Mouse (Mus musculus) heart, postnatal 10 days (tissue): Measurements from ENCODE around the gene Grin2d. TPM values are rescaled to one million over a fixed set of nuclear protein-coding genes. Genes with fewer than 3 reads are reported as not detected.
"Not testable (repeated sequence)": the region's sequence is repeated elsewhere in the genome, so short reads cannot be mapped to it uniquely, and the experiment has no call there.

Source experiments
- DNase-seq, 2 experiments: peaks; one replicate each; pipeline ENCODE4 v3.0.0; 2021
- intact Hi-C: fragments of 180-260 bp; cut with DNase I; formaldehyde crosslinking; loops from one replicate; pipeline ENCODE4 v1.15.1; 2025
- total RNA-seq, 2 experiments: library from RNA; stranded (reverse); gene quantifications; 2 replicates each; pipeline ENCODE4 v1.2.3; 2021

The Grin2d gene
- total RNA-seq, 2 experiments from 2014 or later: 0.55 to 0.77 TPM

DNA sequence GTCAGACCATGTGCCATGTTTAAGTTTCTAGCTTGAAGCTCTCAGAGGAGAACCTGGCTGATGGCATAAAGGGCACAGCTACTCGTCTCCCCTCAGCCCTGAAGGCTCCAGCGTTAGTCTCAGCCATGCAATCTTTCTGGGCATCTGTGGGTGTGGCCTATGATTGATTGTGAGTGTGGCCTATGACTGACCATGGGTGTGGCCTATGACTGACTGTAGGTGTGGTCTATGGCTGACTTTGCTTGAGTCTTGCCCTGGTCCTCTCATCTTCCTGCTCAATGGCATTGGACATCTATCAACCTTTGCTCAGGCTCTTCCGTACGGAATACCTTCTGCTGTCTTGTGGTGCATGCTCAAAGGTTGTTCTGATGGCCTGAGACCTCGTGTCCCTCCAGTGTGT, 23.4 kb upstream of the Grin2d start:
- intact Hi-C loops: no loop called here
- no peak for DNase-seq

DNA sequence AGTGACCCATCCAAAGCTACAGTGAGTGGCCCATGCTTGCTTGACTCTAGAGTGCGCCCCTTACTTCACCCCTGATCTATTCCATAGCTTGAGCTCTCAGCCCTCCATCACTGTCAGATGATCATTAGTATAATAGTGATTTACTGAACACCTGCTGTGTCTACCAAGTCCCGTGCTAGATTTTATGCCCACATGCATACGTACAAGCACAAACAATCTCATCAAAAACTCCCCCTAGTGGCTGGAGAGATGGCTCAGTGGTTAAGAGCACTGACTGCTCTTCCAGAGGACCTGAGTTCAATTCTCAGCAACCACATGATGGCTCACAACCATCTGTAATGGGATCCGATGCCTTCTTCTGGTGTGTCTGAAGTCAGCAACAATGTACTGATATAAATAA, 19.9 kb upstream of the Grin2d start:
- intact Hi-C loops: not testable (repeated sequence)
- DNase-seq: peak in 1 of 2 experiments; percentile 20

DNA sequence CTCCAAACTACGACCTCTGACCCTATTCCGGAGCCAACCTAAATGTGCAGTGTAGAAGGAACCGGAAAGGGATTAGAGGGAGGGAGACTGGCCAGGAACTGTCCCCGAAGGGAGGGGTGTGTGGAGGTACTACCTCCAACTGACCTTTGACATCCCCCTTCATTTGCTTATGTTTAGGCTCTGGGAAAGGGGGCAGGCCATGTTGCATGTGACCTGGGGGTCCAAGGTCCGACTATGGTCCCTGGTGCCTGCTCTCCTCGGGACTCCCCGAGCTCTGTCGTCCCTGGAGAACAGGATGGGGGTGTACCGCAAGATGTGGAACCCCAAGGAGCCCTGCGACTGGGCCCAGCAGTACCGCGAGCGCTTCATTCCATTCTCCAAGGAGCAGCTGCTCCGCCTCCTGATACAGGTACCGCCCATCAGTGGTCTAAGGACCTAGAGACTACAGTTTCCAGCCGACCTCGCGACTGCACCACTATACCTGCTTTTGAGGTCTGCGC, 19.1 kb upstream of the Grin2d start:
- DNase-seq: peak in 1 of 2 experiments; percentile 69
- intact Hi-C loops: loop anchor here (1.0 kb wide), 1 partner anchor 23 kb away; no protein-coding TSS in a partner anchor

DNA sequence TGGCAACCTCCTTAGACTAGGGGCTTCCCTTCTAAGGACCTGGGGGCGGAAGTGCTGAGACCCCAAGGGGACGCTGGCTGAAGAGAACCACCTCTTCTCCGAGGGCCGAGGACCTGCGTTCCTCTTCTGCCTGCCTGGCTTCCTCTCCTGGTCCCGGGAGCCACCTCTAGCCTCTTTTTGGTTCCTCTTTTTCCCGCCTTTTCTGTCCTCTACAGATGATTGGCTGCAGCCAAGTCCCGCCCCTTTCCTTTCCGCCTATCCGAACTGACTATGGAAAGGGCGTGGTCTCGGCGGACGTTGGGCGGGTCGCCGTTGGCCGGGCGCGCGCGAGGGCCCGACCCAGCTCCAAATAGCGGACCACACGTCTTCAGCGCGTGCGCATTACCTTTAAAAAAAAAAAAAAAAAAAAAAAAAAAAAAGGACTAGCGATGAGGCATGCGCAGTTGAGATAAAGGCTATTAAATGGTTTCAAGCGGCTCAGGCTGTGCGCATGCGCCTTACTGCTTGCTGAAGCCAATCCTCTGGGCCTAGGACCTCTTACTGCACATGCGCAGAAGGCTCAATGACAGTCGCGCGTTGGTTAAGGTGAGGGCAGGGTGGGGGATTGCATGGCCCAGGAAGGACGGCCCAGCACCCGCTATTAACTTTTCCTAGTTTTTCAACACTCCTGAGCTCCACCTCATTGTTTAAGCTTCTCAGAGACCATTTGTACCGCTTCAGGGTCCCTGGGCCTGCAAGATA, 18.5 kb upstream of the Grin2d start, which contains the start of the genes Syngr4 and Tmem143:
TSS of gene Syngr4 (minus strand) at position 198 of the 741 bp plus-strand sequence.
TSS of gene Tmem143 (plus strand) at position 425 of the 741 bp plus-strand sequence.
- DNase-seq: peak; percentile 98
- intact Hi-C loops: loop anchor here (1.0 kb wide), 1 partner anchor 24 kb away; no protein-coding TSS in a partner anchor

DNA sequence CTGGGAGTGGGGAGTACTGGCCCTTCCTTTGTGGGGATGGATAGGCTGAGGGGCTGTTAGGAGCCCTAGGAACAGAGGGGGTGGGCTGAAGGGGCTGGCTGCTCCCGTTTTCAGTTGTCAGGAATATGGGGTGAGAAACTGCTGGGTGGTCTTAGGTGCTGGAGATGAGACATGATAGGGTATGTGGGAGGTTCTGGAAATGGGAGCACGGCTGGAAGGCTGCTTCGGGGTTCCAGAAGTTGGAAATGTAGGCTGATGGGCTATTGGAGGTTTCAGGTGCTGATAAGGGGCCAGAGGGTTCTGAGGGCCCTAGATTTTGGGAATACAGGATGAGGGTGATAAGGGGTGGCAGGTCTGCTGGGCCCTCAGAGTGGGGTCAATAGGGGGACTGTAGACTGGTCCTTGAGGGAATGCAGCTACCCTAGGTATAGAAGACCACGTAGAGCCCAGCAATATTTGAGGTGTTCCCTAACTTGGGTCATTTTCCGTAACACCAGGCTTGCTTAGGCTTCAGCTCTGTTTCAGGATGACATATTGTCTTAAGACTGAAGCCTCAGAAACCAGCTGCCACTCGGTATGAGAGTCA, 17.8 kb upstream of the Grin2d start:
- intact Hi-C loops: no loop called here
- peak in 1 of 2 experiments; percentile 23 for DNase-seq

DNA sequence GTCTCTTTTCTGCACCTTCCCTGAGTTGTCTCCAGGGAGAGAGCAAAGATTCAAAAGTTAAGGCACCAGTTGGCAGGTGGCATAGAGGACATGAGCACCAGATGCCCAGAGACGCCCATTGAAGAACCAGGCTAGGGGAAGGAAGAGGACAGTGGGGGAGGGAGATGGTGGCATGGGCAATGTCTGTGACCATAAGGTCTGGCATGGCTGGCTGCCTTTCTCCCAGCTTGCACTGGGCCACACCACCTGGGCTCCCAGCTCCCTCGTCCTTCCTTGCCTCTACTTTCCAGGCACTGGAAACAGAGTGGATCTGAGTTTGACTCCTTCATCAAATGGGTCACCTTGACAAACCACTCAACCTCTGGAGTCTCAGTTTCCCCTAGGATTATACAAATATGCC, 14.5 kb upstream of the Grin2d start:
- no peak for DNase-seq
- intact Hi-C loops: no loop called here

DNA sequence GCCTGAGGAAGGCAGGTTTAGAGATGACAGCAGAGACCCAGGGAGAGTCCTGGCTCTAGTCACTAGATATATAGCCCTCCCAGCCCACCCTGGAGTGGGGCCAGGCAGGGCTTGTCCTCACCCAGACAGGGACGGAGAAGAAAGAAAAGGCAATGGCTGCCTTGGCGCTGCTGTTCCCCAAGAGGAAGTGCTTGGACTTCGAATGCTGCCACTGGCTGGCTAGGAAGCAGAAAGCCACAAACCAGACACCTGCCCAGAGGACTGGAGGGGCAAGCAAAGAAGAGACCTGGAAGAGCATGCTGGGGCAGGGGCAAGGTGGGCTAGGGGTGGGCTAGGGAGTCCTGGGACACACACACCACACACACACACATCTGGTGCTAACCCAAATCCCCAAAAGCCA, 9.1 kb upstream of the Grin2d start:
- intact Hi-C loops: no loop called here
- DNase-seq: no peak

DNA sequence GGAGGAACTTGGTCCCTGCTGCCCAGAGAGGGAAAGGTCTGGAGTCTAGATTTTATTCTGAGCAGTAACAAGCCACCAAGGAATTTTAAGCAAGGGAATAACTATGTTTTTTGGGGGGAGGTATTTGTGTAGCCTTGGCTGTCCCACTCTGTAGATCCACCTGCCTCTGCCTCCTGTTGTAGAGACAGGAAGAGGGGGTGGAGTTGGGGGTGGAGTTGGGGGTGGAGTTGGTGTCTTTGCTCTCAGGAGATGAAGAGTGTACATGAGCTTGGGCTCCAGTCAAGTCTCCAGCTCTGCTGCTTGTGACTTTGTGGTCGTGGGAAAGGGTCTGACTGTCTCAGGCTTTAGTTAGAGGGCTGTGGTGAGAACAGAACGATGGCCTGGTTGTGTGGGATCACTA, 2.8 kb upstream of the Grin2d start:
- intact Hi-C loops: no loop called here
- no peak for DNase-seq

DNA sequence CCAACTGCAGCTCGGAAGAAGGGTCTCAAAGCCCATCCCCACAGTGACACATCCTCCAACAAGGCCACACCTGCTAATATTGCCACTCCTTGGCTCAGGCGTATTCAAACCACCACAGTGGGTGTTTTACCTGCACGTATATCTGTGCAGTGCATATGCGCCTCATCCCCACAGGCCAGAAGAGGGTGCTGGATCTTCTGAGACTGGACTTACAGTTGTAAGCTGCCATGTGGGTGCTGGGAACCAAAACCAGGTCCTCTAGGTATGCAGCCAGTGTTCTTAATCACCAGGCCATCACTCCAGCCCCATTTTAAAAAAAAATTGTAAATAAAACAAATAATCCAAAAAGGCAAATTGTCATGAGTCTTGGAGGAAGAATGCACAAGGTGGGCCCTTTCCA, 2.4 kb upstream of the Grin2d start:
- DNase-seq: no peak
- intact Hi-C loops: no loop called here

DNA sequence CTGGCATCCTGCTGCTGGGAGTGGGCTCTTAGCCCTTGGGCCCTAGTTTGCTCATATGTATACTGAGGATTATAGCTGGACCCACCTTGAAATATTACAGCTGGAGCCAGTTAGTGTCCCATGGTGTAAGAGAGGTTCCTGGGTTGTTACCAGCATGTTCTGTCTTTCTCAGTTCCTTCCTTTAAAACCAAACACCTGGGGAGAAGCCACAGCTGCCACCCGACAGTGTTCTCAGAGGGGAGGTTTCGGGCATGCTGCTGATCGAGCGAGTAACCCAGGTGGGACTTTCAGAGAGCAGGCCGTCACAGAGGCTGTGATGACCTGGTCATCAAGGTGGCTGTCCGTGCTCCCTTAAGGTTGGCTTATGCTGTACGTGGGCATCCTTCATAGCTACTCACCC, 1.3 kb downstream of the Grin2d start:
- no peak for DNase-seq
- intact Hi-C loops: no loop called here

DNA sequence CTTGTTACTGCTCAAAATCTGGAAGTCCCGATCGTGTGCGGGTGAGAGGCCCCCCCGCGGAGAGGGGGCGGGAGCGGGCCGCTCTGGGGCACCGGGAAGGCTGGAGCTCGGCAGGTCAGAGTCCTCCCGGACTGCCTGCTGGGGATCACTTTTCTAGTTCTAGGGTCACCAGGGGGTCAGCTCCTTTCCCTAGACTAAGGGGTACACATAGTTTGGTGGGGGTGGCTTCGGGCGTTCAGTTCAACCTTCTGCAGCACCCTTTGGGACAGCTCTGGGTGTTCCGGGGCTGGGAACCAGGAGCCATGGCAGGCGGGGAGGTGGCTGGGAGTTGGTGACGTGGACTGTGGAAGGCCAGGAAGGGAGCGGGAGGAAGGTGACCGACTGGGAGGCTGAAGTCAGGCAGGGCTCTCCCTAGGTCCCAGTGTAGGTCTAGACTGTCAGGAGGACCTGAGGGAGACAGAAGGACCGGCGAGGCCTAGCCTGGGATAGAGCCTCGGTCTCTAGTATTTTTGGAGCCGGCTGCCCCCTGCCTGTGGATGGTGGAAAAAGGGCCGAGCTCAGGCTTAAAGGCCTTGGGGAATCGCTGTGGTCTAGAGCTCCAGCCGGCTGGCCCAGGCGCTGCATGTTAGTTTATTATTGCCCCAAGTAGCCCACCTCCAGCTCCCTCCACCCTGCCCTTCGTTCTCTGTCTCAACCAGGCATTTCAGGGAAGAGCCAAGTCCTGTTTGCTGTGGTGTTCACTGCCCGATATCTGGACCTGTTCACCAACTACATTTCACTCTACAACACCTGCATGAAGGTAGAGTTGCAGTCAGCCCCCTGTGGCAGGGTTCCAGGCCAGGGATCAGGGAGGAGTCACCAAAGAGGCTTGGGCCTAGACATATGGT, 4.9 kb downstream of the Grin2d start:
- DNase-seq: peak; percentile 76 to 77
- intact Hi-C loops: loop anchor here (1.0 to 2.0 kb wide), 2 partner anchors 51 to 136 kb away; partner anchors contain the start of gene Ccdc114

DNA sequence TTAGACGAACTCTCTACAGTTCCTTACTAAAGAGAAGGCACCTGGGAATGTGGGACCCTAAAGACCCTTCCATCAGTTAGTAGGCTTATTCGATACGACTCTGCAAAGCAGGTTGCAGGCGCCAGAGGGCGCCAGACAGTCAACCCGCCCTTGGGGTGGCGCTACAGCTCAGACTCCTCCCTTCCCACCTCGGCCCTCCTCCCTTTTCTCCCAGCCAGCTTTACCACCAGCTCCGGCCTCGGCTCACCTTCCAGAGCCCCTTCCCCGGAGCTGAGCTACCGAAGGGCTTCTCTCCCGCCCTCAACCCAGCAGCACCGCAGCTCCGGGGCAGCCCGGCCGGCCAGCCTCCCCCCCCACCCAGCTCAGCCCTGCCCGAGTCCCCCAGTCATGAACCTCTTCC, 5.6 kb downstream of the Grin2d start, which contains the start of gene Kdelr1:
TSS of gene Kdelr1 (plus strand) at position 149 of the 400 bp plus-strand sequence.
- peak; percentile 93 for DNase-seq
- intact Hi-C loops: loop anchor here (1.0 to 2.0 kb wide), 3 partner anchors 52 to 137 kb away; partner anchors contain the start of gene Ccdc114

DNA sequence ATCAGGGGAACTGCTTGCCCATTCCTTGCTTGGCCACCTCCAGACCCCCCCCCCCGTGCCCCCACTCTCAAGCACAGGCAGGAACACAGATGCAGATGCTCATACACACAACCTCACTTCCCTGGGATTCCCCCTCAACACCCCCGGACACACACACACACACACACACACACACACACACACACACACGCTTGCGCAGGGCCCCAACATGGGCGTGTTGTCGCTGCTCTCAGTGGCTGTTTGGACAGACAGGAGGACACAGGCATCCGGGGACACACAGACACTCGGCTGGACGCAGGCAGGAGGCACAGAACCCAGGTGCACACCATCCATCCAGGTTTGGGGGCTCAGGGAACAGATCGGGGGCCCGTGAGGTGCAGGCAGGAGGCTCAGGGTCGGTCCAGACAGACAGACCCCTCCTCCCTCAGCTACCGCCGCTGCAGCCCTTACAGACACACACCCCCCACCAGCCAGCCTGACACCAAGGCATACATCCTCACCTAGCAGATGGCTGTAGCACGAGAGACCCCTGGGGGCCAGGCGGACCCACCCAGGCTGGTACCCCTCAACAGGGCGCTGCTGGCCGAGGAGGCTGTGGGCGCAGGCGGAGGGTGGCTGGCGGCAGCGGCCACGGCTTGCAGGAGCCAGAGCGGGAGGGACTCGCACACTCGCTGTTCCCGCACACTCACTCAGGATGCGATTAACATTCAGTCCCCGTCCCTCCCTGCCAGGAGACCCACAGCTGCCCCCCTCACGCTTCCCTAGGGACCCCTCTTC, 7.7 kb downstream of the Grin2d start:
- DNase-seq: no peak
- intact Hi-C loops: no loop called here

DNA sequence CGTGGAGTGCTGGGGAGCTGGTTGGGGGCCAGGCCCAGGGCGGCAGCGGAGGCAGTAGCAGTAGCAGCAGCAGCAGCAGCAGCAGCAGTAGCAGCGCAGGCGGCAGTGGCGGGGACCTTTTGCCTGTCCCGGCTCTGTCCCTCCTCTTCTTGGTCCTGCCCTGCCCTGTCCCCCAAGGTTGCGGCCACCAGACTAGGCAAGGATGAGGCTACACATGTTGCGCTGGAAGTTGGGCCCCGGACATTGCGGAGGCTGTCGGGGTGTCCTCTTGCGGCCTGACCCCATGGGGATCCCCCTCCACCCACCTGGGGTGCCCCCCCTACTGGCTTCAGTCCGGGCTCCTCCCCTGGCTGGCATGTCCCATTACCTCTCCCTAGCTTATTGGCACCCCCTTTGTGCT, 8.4 kb downstream of the Grin2d start:
- intact Hi-C loops: no loop called here
- no peak for DNase-seq

DNA sequence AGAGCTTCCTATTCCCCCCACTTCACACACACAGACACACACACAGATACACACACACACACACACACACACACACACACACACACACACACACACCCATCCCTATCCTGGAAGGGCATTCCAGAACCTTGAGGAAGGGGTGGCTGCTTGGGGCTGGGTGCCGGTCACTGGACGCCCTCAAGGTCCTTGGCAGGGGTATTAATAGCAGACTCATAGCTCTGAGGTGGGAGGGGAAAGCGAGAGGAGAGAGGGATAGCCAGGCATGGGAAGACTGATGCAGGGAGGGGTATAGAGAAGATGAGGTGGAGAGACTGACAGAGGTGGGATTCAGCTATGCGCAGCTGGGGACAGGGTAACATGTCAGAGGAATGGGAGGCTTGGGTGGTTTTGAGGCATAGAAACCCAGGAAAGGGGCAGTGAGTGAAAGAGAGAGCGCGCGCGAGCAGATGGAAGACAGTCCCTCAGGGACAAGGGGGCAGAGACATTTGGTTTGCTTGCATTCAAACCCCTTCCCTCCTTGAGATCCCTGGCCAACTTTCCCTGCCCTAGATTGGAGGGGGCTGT, 9.0 kb downstream of the Grin2d start:
- intact Hi-C loops: no loop called here
- peak in 1 of 2 experiments; percentile 43 for DNase-seq

DNA sequence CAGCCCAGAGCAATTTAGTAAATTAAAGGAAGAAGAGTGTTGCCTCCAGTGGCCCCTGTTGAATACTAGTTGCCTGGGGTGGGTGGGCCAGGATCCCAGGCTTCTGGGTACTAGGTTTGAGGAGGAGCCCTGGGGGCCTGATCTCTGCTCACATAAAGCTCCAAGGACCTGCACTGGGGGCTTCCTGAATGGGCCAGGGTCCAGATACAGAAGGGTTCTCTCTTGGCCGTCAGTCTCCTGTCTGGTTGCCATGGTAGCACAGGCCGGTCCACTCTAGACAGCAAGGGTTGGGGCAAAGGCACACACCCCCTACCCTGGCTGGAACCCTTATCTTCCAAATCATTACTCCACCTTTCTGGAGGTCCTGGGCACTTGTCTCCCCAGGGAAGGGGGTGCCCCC, 10.3 kb downstream of the Grin2d start:
- intact Hi-C loops: no loop called here

DNA sequence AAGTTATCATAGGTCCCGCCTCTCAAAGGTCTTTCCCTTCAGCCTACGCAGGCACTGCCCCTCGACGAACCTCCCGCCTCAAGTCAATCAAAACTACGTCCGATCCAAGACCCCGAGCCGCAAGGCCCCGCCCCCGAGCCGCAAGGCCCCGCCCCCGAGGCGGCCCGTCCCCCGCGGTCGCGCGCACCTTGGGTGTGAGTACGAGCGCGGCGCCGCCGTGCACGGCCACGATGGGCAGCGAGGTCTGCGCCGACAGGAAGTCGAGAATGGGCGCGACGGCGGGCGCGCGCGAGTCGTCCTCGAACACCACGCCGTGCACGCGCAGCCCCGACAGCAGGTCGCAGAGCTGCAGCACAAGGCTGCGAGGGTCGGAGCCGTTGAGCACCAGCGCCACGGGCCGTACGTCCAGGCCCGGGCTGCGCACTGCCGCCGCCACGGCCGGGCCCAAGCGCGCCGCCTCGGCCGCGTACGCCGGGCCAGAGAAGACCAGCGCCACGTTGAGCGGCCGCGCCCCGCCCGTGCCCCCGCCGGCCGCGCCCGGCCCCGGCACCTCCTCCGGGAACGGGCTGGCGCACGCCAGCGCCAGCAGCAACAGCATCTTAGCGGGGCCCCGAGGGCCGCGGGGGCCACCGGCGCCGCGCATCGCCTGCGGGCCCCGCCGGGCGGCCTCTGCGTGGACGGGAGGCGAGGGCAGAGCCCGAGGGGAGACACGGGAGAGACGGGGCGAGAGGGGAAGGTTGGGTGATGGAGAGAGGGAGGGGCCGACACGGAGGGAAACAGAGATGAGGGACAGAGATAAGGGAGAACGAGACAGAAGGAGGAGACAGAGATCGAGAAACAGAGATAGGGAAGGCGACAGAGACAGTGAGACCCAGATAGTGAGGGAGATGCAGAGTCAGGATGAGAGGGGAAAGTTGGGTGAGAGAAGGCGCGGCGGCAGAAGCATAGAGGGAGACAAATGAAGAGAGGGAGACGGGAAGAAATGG, 12.0 kb downstream of the Grin2d start:
- intact Hi-C loops: loop anchor here (2.0 kb wide), 1 partner anchor 35 kb away; the partner anchor contains the start of gene Grwd1
- DNase-seq: peak; percentile 93 to 96

More for the DNA sequence above, 10.3 kb downstream of the Grin2d start:
- no peak for DNase-seq

DNA sequence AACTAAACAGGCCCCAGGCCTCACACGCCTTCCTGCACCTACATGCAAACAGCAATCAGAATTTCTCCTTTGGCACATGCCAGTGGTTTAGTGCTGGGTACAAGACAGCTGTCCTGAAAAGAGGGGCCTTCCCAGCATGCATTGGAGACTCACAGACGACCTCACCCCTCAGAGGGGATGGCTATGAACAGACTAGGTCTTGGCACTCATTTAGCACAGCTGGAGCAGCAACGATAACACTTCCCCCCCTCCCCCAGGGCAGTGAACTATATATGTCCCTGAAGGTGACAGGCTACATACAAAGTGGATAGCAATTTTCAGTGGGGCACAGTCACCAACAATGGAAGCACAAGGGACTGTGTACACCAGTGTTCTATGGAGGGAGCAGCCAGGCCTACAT, 13.7 kb downstream of the Grin2d start:
- intact Hi-C loops: loop anchor here (2.0 kb wide), 1 partner anchor 34 kb away; the partner anchor contains the start of gene Grwd1
- DNase-seq: no peak
